Mouse (Mus musculus): ENCODE data around the gene Magi3. TPM values are rescaled to one million over a fixed set of nuclear protein-coding genes. Genes with fewer than 3 reads are reported as not detected.

Gene Magi3
- polyA plus RNA-seq, 1 experiment: 0.03 TPM

- H3K27me3 ChIP-seq (ENCODE audit: control insufficient read depth): no peaks in the 10 kb centered on the region
- H3K9me3 ChIP-seq (ENCODE audit: control insufficient read depth, low read length): no peaks in the 10 kb centered on the region
- peaks cover 3% of the 10 kb centered on the region; the same call in 1 of the 2 replicates for H3K4me1 ChIP-seq (ENCODE audit: control insufficient read depth)
- TF ChIP-seq GATA1 (IDR thresholded peaks at IDR 0.05; ENCODE audit: low read length) (no peak), TAL1 (IDR thresholded peaks at IDR 0.05; ENCODE audit: low read length) (no peak)
- H3K36me3 ChIP-seq (ENCODE audit: control insufficient read depth): peaks cover 57% of the 10 kb centered on the region
- H3K4me3 ChIP-seq (replicated peaks): no peak overlapping the region
These were observed 230.8 kb downstream of the Magi3 start for GRCm38 (mm10) chr3:103989352-103989751.

DNA sequence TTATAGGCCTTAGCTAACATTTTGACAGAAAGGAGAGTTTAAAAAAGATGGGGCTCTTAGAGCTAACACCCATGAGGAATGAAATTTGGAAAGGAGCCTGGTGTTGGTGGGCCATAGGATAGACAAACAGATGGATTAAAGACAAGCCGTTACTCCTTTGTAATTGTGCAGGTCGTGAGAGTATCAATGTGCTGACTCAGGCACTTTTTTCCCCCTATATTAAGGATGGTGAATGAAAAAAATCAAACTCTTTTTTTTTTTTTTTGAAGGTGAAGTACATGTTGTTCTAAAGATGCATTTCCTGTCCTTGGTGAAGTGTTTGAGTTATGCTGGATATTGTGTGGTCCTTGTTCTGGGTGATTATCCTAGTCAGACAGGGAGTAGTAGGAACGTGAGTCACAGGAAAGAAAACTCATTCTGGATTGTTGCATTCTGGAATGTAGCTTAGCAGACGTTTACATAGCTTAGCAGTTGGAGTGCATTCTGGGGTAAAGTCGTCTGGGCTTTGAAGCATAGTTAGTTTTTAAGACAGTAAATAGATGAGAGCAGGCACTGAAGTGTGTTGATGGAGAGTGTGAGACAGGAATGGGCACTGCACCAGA lies 232.2 kb downstream of the Magi3 start:
- peaks cover 59% of the 10 kb centered on the region for H3K36me3 ChIP-seq (ENCODE audit: control insufficient read depth)
- H3K27me3 ChIP-seq (ENCODE audit: control insufficient read depth): no peaks in the 10 kb centered on the region
- peaks cover 3% of the 10 kb centered on the region; the same call in 1 of the 2 replicates for H3K4me1 ChIP-seq (ENCODE audit: control insufficient read depth)
- H3K4me3 ChIP-seq (replicated peaks): no peak overlapping the region
- TF ChIP-seq GATA1 (IDR thresholded peaks at IDR 0.05; ENCODE audit: low read length): no peak
- no peak for TF ChIP-seq TAL1 (IDR thresholded peaks at IDR 0.05; ENCODE audit: low read length)
- H3K9me3 ChIP-seq (ENCODE audit: control insufficient read depth, low read length): no peaks in the 10 kb centered on the region

- H3K27me3 ChIP-seq (ENCODE audit: control insufficient read depth): no peaks in the 10 kb centered on the region
- H3K4me1 ChIP-seq (ENCODE audit: control insufficient read depth): peaks cover 3% of the 10 kb centered on the region; the same call in 1 of the 2 replicates
- TF ChIP-seq GATA1 (IDR thresholded peaks at IDR 0.05; ENCODE audit: low read length) (no peak), TAL1 (IDR thresholded peaks at IDR 0.05; ENCODE audit: low read length) (no peak)
- H3K4me3 ChIP-seq (replicated peaks): no peak overlapping the region
- H3K36me3 ChIP-seq (ENCODE audit: control insufficient read depth): peaks cover 46% of the 10 kb centered on the region
- H3K9me3 ChIP-seq (ENCODE audit: control insufficient read depth, low read length): no peaks in the 10 kb centered on the region
These were observed 235.0 kb downstream of the Magi3 start for GRCm38 (mm10) chr3:103985194-103985593.

- TF ChIP-seq TAL1 (IDR thresholded peaks at IDR 0.05; ENCODE audit: low read length): no peak
- H3K9me3 ChIP-seq (ENCODE audit: control insufficient read depth, low read length): no peaks in the 10 kb centered on the region
- no peak overlapping the region for H3K4me3 ChIP-seq (replicated peaks)
- H3K36me3 ChIP-seq (ENCODE audit: control insufficient read depth): peaks cover 44% of the 10 kb centered on the region
- H3K4me1 ChIP-seq (ENCODE audit: control insufficient read depth): peaks cover 3% of the 10 kb centered on the region; the same call in 1 of the 2 replicates
- no peaks in the 10 kb centered on the region for H3K27me3 ChIP-seq (ENCODE audit: control insufficient read depth)
These were observed 235.6 kb downstream of the Magi3 start for GRCm38 (mm10) chr3:103984556-103984955.

- H3K27me3 ChIP-seq (ENCODE audit: control insufficient read depth): no peaks in the 10 kb centered on the region
- TF ChIP-seq GATA1 (IDR thresholded peaks at IDR 0.05; ENCODE audit: low read length): no peak
- no peak for TF ChIP-seq TAL1 (IDR thresholded peaks at IDR 0.05; ENCODE audit: low read length)
- no peaks in the 10 kb centered on the region for H3K9me3 ChIP-seq (ENCODE audit: control insufficient read depth, low read length)
- peaks cover 25% of the 10 kb centered on the region for H3K36me3 ChIP-seq (ENCODE audit: control insufficient read depth)
- no peak overlapping the region for H3K4me3 ChIP-seq (replicated peaks)
- peaks cover 34% of the 10 kb centered on the region for H3K4me1 ChIP-seq (ENCODE audit: control insufficient read depth)
These were observed 249.0 kb downstream of the Magi3 start for GRCm38 (mm10) chr3:103971157-103971556.

DNA sequence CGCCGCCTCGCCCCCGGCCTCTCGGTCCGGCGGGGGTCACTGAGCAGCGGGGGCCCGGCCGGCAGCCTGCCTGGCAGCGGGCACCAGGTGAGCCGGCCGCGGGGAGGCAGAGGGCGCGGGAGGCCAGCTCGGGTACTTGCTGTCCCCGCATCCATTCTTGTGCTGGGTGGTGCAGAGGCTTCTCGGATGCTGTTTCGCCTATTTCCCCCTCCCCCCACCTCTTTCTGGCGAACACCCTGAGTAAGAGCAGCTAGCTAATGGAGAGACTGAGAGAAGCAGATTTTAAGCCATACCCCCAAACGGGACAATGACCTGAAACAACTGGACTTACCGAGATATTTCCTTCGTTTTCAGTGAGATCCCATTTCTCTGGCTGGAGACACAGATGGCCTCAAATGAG lies 251.5 kb downstream of the Magi3 start:
- peak overlapping the region; percentile 95 for H3K4me3 ChIP-seq (replicated peaks)
- H3K27me3 ChIP-seq (ENCODE audit: control insufficient read depth): no peaks in the 10 kb centered on the region
- no peaks in the 10 kb centered on the region for H3K9me3 ChIP-seq (ENCODE audit: control insufficient read depth, low read length)
- TF ChIP-seq GATA1 (IDR thresholded peaks at IDR 0.05; ENCODE audit: low read length) (no peak), TAL1 (IDR thresholded peaks at IDR 0.05; ENCODE audit: low read length) (no peak)
- H3K36me3 ChIP-seq (ENCODE audit: control insufficient read depth): peaks cover 41% of the 10 kb centered on the region
- peaks cover 27% of the 10 kb centered on the region for H3K4me1 ChIP-seq (ENCODE audit: control insufficient read depth)

DNA sequence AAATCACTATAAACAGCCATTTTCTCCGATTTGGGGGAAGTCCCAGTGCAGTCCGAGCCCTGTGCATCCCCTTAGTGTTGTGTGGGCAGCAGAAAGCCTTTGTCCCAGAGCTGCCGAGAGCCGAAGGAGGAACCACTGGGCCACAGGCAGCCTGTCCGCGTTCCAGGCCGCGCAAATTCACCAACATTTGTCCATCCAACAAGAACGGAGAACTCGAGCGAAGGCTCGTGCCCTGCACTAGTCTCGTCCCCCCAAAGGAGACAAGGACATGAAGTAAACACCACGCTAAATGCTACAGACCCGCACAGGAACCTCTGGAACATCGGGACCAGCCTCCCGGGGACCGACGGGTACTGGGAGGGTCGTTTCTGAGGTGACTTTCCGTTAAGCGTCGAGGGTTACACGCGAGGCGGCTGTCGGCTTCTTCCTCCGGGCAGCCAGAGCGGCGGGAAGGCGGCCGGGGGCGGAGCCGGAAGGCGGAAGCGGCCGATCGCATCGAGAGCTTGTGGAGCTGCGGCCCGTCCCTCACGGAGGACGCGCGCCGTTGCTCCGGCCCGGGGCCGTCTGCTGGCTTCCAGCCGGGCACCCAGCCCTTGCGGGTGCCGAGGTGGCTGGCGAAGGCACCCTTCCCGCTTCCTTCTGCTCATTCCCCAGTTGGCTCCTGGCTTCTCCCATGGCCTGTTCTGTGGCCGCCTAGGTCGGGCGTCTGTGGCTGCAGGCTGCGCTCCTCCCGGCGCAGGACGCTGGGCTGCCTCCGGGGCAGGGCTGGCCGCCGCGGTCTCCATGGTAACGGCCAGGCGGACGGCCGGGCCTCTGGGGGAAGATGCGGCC lies 252.1 kb downstream of the Magi3 start, which contains the start of gene Phtf1:
Gene Phtf1 (plus strand): TSS at position 250 of the 831 bp plus-strand sequence.
- TF ChIP-seq TAL1 (IDR thresholded peaks at IDR 0.05; ENCODE audit: low read length): no peak
- TF ChIP-seq GATA1 (IDR thresholded peaks at IDR 0.05; ENCODE audit: low read length): no peak
- Histone ChIP-seq H3K36me3 (ENCODE audit: control insufficient read depth) (peaks cover 43% of the 10 kb centered on the region), H3K9me3 (ENCODE audit: control insufficient read depth, low read length) (no peaks in the 10 kb centered on the region), H3K4me3 (replicated peaks) (peak within 1 kb of the TSS; percentile 95), H3K4me1 (ENCODE audit: control insufficient read depth) (peaks cover 27% of the 10 kb centered on the region), H3K27me3 (ENCODE audit: control insufficient read depth) (no peaks in the 10 kb centered on the region)

- Histone ChIP-seq H3K9me3 (ENCODE audit: control insufficient read depth, low read length) (no peaks in the 10 kb centered on the region), H3K36me3 (ENCODE audit: control insufficient read depth) (peaks cover 51% of the 10 kb centered on the region), H3K27me3 (ENCODE audit: control insufficient read depth) (no peaks in the 10 kb centered on the region), H3K4me1 (ENCODE audit: control insufficient read depth) (peaks cover 27% of the 10 kb centered on the region), H3K4me3 (replicated peaks) (peak overlapping the region; percentile 95)
- TF ChIP-seq GATA1 (IDR thresholded peaks at IDR 0.05; ENCODE audit: low read length) (no peak), TAL1 (IDR thresholded peaks at IDR 0.05; ENCODE audit: low read length) (no peak)
These were observed 252.9 kb downstream of the Magi3 start for GRCm38 (mm10) chr3:103967231-103967630.

Measured in erythroblast, embryonic 14.5 days (primary cell).